Mouse (Mus musculus): ENCODE data around the gene Tbc1d15.

- TF ChIP-seq CTCF (IDR thresholded peaks at IDR 0.05; ENCODE audit: low read depth, low read length) (no peak), POLR2A (IDR thresholded peaks at IDR 0.05; ENCODE audit: insufficient read depth, low read length) (no peak), EP300 (IDR thresholded peaks at IDR 0.05; ENCODE audit: insufficient read depth, low read depth, low read length) (no peak)
Measured at GRCm38 (mm10) chr10:115205284-115205683, 46.0 kb downstream of the Tbc1d15 start.

Data from ES-Bruce4 (cell line).